Mouse (Mus musculus): ENCODE data around the gene Ccr7. TPM values are rescaled to one million over a fixed set of nuclear protein-coding genes. Genes with fewer than 3 reads are reported as not detected.
A peak's percentile ranks its signal among the peaks of the same experiment; 100 is the strongest.

Ccr7 gene
- total and polyA plus RNA-seq, 3 experiments = 0.04 to 0.06 TPM; not detected in 1

DNA sequence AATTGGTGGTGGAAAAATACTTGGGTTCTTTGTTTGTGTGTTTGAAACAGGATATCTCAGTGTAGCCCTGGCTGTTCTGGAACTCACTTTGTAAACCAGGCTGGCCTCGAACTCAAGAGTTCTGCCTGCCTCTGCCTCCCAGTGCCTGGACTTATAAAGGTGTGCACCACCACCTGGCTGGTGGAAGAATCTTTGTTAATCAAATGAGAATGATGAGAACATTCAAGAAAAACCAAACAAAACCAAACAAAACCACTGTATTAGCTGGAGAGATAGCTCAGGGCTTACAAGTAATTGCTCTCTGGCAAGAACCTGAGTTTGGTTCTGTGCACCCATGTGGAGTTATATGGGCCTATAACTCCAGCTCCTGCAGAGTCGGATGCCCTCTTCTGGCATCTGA is 14.6 kb upstream of the Ccr7 start:
- peaks cover 9 to 12% of the 10 kb centered on the region in 2 experiments for H3K27me3 ChIP-seq (ENCODE audit: control insufficient read depth in 1 of 2, insufficient read depth in 2 of 2, low read length in 2 of 2)
- H3K27ac ChIP-seq (ENCODE audit: control insufficient read depth, low read depth, low read length) = no peak overlapping the region
- TF ChIP-seq MXI1 (IDR thresholded peaks at IDR 0.05; ENCODE audit: low read depth, low read length) (no peak), GABPA (IDR thresholded peaks at IDR 0.05; ENCODE audit: low read depth, low read length) (no peak)
- DNase-seq (ENCODE audit: low read depth, low spot score) = no peak
- H3K9ac ChIP-seq (ENCODE audit: control insufficient read depth, low read depth, low read length, poor library complexity, severe bottlenecking) = no peak overlapping the region
- H3K4me1 ChIP-seq (ENCODE audit: control insufficient read depth in 1 of 2, insufficient read depth in 2 of 2, low read length in 2 of 2) = peaks cover 0 to 22% of the 10 kb centered on the region in 2 experiments; a peak in 2 of 4 replicates
- no peak overlapping the region for H3K4me3 ChIP-seq (ENCODE audit: control insufficient read depth in 1 of 2, insufficient read depth in 1 of 2, low read depth in 2 of 2, low read length in 2 of 2)
- H3K79me2 ChIP-seq (ENCODE audit: control insufficient read depth, insufficient read depth, low read length, poor library complexity) = no peaks in the 10 kb centered on the region
- peaks cover 0 to 11% of the 10 kb centered on the region in 2 experiments; a peak in 1 of 4 replicates for H3K36me3 ChIP-seq (ENCODE audit: control insufficient read depth in 1 of 2, insufficient read depth in 2 of 2, low read length in 2 of 2)
- no peaks in the 10 kb centered on the region for H3K9me3 ChIP-seq (replicated peaks; ENCODE audit: insufficient read depth, low read length)

GRCm38 (mm10) chr11:99168030-99168474 is 13.2 kb upstream of the Ccr7 start:
- H3K9ac ChIP-seq (ENCODE audit: control insufficient read depth, low read depth, low read length, poor library complexity, severe bottlenecking) = peak overlapping the region; percentile 28

DNA sequence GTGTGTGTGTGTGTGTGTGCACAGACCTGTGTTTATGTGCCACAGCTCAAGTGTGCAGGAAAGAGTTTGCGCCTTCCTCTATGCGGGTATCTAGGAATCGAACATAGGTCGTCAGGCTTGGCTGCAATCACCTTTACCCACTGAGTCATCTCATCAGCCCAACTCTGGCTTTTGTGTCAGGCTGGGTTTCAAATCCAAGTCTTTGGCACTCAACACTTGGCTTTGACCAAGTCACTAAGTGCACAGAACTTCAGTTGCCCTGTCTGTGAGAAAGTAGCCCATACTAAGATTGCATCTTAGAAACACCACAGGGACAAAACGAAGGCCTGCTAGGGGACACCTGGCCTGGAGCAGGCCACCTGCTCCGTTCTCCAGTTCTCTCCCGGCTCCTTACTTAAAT is 12.7 kb upstream of the Ccr7 start:
- TF ChIP-seq USF1 (IDR thresholded peaks at IDR 0.05; ENCODE audit: low read depth, low read length) (0 out of 2 replicates have a peak, but pooled peaks have one; percentile 14), CTCF (IDR thresholded peaks at IDR 0.05 in 2 of 3, conservative IDR thresholded peaks at IDR 0.05 in 1 of 3; ENCODE audit: control insufficient read depth in 1 of 3, insufficient read depth in 1 of 3, low read depth in 2 of 3, low read length in 3 of 3, poor library complexity in 1 of 3, severe bottlenecking in 1 of 3) (no peak)
- H3K27me3 ChIP-seq (ENCODE audit: control insufficient read depth in 1 of 2, insufficient read depth in 2 of 2, low read length in 2 of 2) = peaks cover 9 to 12% of the 10 kb centered on the region in 2 experiments
- DNase-seq (ENCODE audit: low read depth, low spot score) = no peak
- H3K36me3 ChIP-seq (ENCODE audit: control insufficient read depth in 1 of 2, insufficient read depth in 2 of 2, low read length in 2 of 2) = peaks cover 0 to 14% of the 10 kb centered on the region in 2 experiments; a peak in 2 of 4 replicates
- no peak overlapping the region for H3K27ac ChIP-seq (ENCODE audit: control insufficient read depth, low read depth, low read length)
- H3K4me1 ChIP-seq (ENCODE audit: control insufficient read depth in 1 of 2, insufficient read depth in 2 of 2, low read length in 2 of 2) = peaks cover 4 to 37% of the 10 kb centered on the region in 2 experiments
- H3K79me2 ChIP-seq (ENCODE audit: control insufficient read depth, insufficient read depth, low read length, poor library complexity) = no peaks in the 10 kb centered on the region
- H3K9ac ChIP-seq (ENCODE audit: control insufficient read depth, low read depth, low read length, poor library complexity, severe bottlenecking) = no peak overlapping the region; the same call in 1 of the 2 replicates
- H3K9me3 ChIP-seq (replicated peaks; ENCODE audit: insufficient read depth, low read length) = no peaks in the 10 kb centered on the region
- peak overlapping the region in 1 of 2 experiments; percentile 43; a peak in 2 of 4 replicates for H3K4me3 ChIP-seq (ENCODE audit: control insufficient read depth in 1 of 2, insufficient read depth in 1 of 2, low read depth in 2 of 2, low read length in 2 of 2)

More at GRCm38 (mm10) chr11:99168030-99168474, 13.2 kb upstream of the Ccr7 start:
- peaks cover 0 to 14% of the 10 kb centered on the region in 2 experiments; a peak in 2 of 4 replicates for H3K36me3 ChIP-seq (ENCODE audit: control insufficient read depth in 1 of 2, insufficient read depth in 2 of 2, low read length in 2 of 2)
- no peak overlapping the region for H3K27ac ChIP-seq (ENCODE audit: control insufficient read depth, low read depth, low read length)
- DNase-seq (ENCODE audit: low read depth, low spot score) = peak; percentile 74
- peaks cover 9 to 12% of the 10 kb centered on the region in 2 experiments for H3K27me3 ChIP-seq (ENCODE audit: control insufficient read depth in 1 of 2, insufficient read depth in 2 of 2, low read length in 2 of 2)
- 0 out of 2 replicates have a peak, but pooled peaks have one; percentile 21 for TF ChIP-seq SIN3A (IDR thresholded peaks at IDR 0.05; ENCODE audit: low read length)
- peak; percentile 54 for TF ChIP-seq USF1 (IDR thresholded peaks at IDR 0.05; ENCODE audit: low read depth, low read length)
- no peak for TF ChIP-seq E2F4 (IDR thresholded peaks at IDR 0.05; ENCODE audit: borderline replicate concordance, low read depth, low read length)
- TF ChIP-seq ZNF384 (IDR thresholded peaks at IDR 0.05; ENCODE audit: low read depth, low read length) = peak; percentile 94
- TF ChIP-seq CTCF (IDR thresholded peaks at IDR 0.05 in 2 of 3, conservative IDR thresholded peaks at IDR 0.05 in 1 of 3; ENCODE audit: control insufficient read depth in 1 of 3, insufficient read depth in 1 of 3, low read depth in 2 of 3, low read length in 3 of 3, poor library complexity in 1 of 3, severe bottlenecking in 1 of 3) = no peak
- no peaks in the 10 kb centered on the region for H3K9me3 ChIP-seq (replicated peaks; ENCODE audit: insufficient read depth, low read length)
- H3K4me1 ChIP-seq (ENCODE audit: control insufficient read depth in 1 of 2, insufficient read depth in 2 of 2, low read length in 2 of 2) = peaks cover 2 to 32% of the 10 kb centered on the region in 2 experiments
- H3K4me3 ChIP-seq (ENCODE audit: control insufficient read depth in 1 of 2, insufficient read depth in 1 of 2, low read depth in 2 of 2, low read length in 2 of 2) = peak overlapping the region; percentile 43 to 53
- no peaks in the 10 kb centered on the region for H3K79me2 ChIP-seq (ENCODE audit: control insufficient read depth, insufficient read depth, low read length, poor library complexity)

Data from MEL (cell line).